Mouse (Mus musculus) kidney, adult 9 months (tissue): ENCODE measurements around the gene Gm14085.
"Not testable (repeated sequence)": the region's sequence is repeated elsewhere in the genome, so short reads cannot be mapped to it uniquely, and the experiment has no call there.

Source experiments
- DNase-seq: peaks from one replicate; pipeline ENCODE4 v3.0.0; 2022

Gm14085 gene

GRCm38 (mm10) chr2:122484641-122485040, at the start of gene Gm14085:
Gm14085 (plus strand) TSS chr2:122484941.
- DNase-seq = no peak

GRCm38 (mm10) chr2:122438706-122439482, 45.8 kb upstream of the Gm14085 start:
- not testable (repeated sequence) for DNase-seq

- DNase-seq = not testable (repeated sequence)
Observed at GRCm38 (mm10) chr2:122440521-122440920, 44.2 kb upstream of the Gm14085 start.

GRCm38 (mm10) chr2:122441000-122441933, 43.5 kb upstream of the Gm14085 start:
- DNase-seq = no peak

GRCm38 (mm10) chr2:122450351-122450750, 34.4 kb upstream of the Gm14085 start:
- no peak for DNase-seq

GRCm38 (mm10) chr2:122452426-122452825, 32.3 kb upstream of the Gm14085 start:
- DNase-seq = no peak

- DNase-seq = peak; percentile 3
Observed at GRCm38 (mm10) chr2:122466901-122467300, 17.8 kb upstream of the Gm14085 start.

GRCm38 (mm10) chr2:122467351-122468013, 17.3 kb upstream of the Gm14085 start:
- peak; percentile 96 for DNase-seq

GRCm38 (mm10) chr2:122469221-122469620, 15.5 kb upstream of the Gm14085 start:
- no peak for DNase-seq

GRCm38 (mm10) chr2:122476585-122476984, 8.2 kb upstream of the Gm14085 start:
- DNase-seq = no peak

GRCm38 (mm10) chr2:122483787-122484186, 954 bp upstream of the Gm14085 start:
- not testable (repeated sequence) for DNase-seq

- DNase-seq = not testable (repeated sequence)
Observed at GRCm38 (mm10) chr2:122485654-122486053, 913 bp downstream of the Gm14085 start.

- not testable (repeated sequence) for DNase-seq
Observed at GRCm38 (mm10) chr2:122486122-122486521, 1.4 kb downstream of the Gm14085 start.

GRCm38 (mm10) chr2:122486674-122487073, 1.9 kb downstream of the Gm14085 start:
- DNase-seq = no peak

- not testable (repeated sequence) for DNase-seq
Observed at GRCm38 (mm10) chr2:122529696-122530095, 45.0 kb downstream of the Gm14085 start.

GRCm38 (mm10) chr2:122531290-122531689, 46.5 kb downstream of the Gm14085 start:
- DNase-seq = no peak

- DNase-seq = no peak
Observed at GRCm38 (mm10) chr2:122531726-122532125, 47.0 kb downstream of the Gm14085 start.

GRCm38 (mm10) chr2:122532136-122532801, 47.5 kb downstream of the Gm14085 start:
- no peak for DNase-seq

- no peak for DNase-seq
Observed at GRCm38 (mm10) chr2:122532802-122533186, 48.1 kb downstream of the Gm14085 start.

GRCm38 (mm10) chr2:122533378-122533777, 48.6 kb downstream of the Gm14085 start:
- DNase-seq = peak; percentile 22

GRCm38 (mm10) chr2:122534671-122535070, 49.9 kb downstream of the Gm14085 start:
- no peak for DNase-seq

GRCm38 (mm10) chr2:122558317-122558716, 73.6 kb downstream of the Gm14085 start:
- DNase-seq = peak; percentile 44
